Mouse (Mus musculus): ENCODE data around the gene Ogfrl1. TPM values are rescaled to one million over a fixed set of nuclear protein-coding genes. Genes with fewer than 3 reads are reported as not detected.

Ogfrl1 gene
- total and polyA plus RNA-seq, 2 experiments from 2014 or later: 19.6 to 27.5 TPM

- ATAC-seq (peak; percentile 93), DNase-seq (peak; percentile 78)
- Histone ChIP-seq H3K36me3 (ENCODE audit: insufficient read depth) (no peaks in the 10 kb centered on the region), H3K4me1 (ENCODE audit: insufficient read depth) (peaks cover 15% of the 10 kb centered on the region), H3K27ac (ENCODE audit: low read depth, low read length) (peak overlapping the region; percentile 86), H3K27me3 (ENCODE audit: insufficient read depth, low read length) (no peaks in the 10 kb centered on the region), H3K9me3 (ENCODE audit: low read length) (no peaks in the 10 kb centered on the region), H3K4me3 (ENCODE audit: low read depth, low read length) (peak overlapping the region; percentile 78), H3K4me2 (ENCODE audit: low read depth) (peak overlapping the region; percentile 89), H3K9ac (peak overlapping the region; percentile 83)
- WGBS: under 1% methylated on average over 85 of the region's 93 CpGs
- no peak for TF ChIP-seq CTCF (IDR thresholded peaks at IDR 0.05; ENCODE audit: low read depth)
Observed at GRCm38 (mm10) chr1:23382806-23383653, 14.5 kb downstream of the Ogfrl1 start.

DNA sequence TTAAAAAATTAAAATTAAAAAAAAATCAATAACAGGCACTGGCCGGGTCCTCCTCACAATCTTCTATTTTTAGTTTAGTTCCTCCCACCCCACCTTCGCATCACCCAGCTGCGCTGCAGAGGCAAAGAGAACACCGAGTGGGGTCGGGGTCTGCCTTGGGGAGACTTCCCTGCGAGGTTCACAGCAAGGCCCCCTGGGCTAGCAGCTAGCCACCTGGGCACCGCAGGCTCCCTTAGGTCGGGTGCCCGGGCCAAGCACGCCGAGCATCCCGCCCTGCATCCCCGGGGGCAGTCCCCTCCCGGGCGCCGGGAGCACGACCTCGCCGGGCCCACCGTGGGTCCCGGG, 15.1 kb downstream of the Ogfrl1 start:
- WGBS: 1% methylated on average over 21 of the region's 21 CpGs
- ATAC-seq (peak; percentile 21), DNase-seq (no peak)
- no peaks in the 10 kb centered on the region for H3K27me3 ChIP-seq (ENCODE audit: insufficient read depth, low read length)
- H3K9ac ChIP-seq: peak overlapping the region; percentile 83
- H3K4me3 ChIP-seq (ENCODE audit: low read depth, low read length): peak overlapping the region; percentile 78
- H3K9me3 ChIP-seq (ENCODE audit: low read length): no peaks in the 10 kb centered on the region
- no peaks in the 10 kb centered on the region for H3K36me3 ChIP-seq (ENCODE audit: insufficient read depth)
- peak overlapping the region; percentile 89 for H3K4me2 ChIP-seq (ENCODE audit: low read depth)
- H3K27ac ChIP-seq (ENCODE audit: low read depth, low read length): peak overlapping the region; percentile 86
- TF ChIP-seq CTCF (IDR thresholded peaks at IDR 0.05; ENCODE audit: low read depth): no peak
- H3K4me1 ChIP-seq (ENCODE audit: insufficient read depth): peaks cover 15% of the 10 kb centered on the region

- 12% methylated on average over 9 of the region's 9 CpGs for WGBS
- Histone ChIP-seq H3K9ac (peak overlapping the region; percentile 83; the same call in 1 of the 2 replicates), H3K9me3 (ENCODE audit: low read length) (no peaks in the 10 kb centered on the region), H3K27ac (ENCODE audit: low read depth, low read length) (no peak overlapping the region), H3K27me3 (ENCODE audit: insufficient read depth, low read length) (no peaks in the 10 kb centered on the region), H3K4me3 (ENCODE audit: low read depth, low read length) (peak overlapping the region; percentile 78), H3K4me1 (ENCODE audit: insufficient read depth) (peaks cover 15% of the 10 kb centered on the region), H3K4me2 (ENCODE audit: low read depth) (peak overlapping the region; percentile 89), H3K36me3 (ENCODE audit: insufficient read depth) (no peaks in the 10 kb centered on the region)
- DNase-seq (no peak), ATAC-seq (no peak)
- TF ChIP-seq CTCF (IDR thresholded peaks at IDR 0.05; ENCODE audit: low read depth): no peak
Observed at GRCm38 (mm10) chr1:23382037-23382436, 15.5 kb downstream of the Ogfrl1 start.

GRCm38 (mm10) chr1:23379911-23380740, 17.4 kb downstream of the Ogfrl1 start:
- Histone ChIP-seq H3K4me3 (ENCODE audit: low read depth, low read length) (peak overlapping the region; percentile 28), H3K4me2 (ENCODE audit: low read depth) (peak overlapping the region; percentile 49), H3K36me3 (ENCODE audit: insufficient read depth) (peaks cover 8% of the 10 kb centered on the region), H3K27ac (ENCODE audit: low read depth, low read length) (no peak overlapping the region), H3K9me3 (ENCODE audit: low read length) (no peaks in the 10 kb centered on the region), H3K4me1 (ENCODE audit: insufficient read depth) (peaks cover 15% of the 10 kb centered on the region), H3K27me3 (ENCODE audit: insufficient read depth, low read length) (no peaks in the 10 kb centered on the region), H3K9ac (0 out of 2 replicates have a peak overlapping the region, but pooled peaks have one; percentile 10)
- no peak for TF ChIP-seq CTCF (IDR thresholded peaks at IDR 0.05; ENCODE audit: low read depth)
- peak; percentile 38 for ATAC-seq
- DNase-seq: peak; percentile 53
- WGBS: 29% methylated on average over 17 of the region's 17 CpGs

- Histone ChIP-seq H3K36me3 (ENCODE audit: insufficient read depth) (peaks cover 8% of the 10 kb centered on the region), H3K27me3 (ENCODE audit: insufficient read depth, low read length) (no peaks in the 10 kb centered on the region), H3K4me1 (ENCODE audit: insufficient read depth) (peaks cover 15% of the 10 kb centered on the region), H3K4me2 (ENCODE audit: low read depth) (peak overlapping the region; percentile 49), H3K4me3 (ENCODE audit: low read depth, low read length) (peak overlapping the region; percentile 28), H3K27ac (ENCODE audit: low read depth, low read length) (no peak overlapping the region), H3K9ac (no peak overlapping the region), H3K9me3 (ENCODE audit: low read length) (no peaks in the 10 kb centered on the region)
- 18% methylated on average over 6 of the region's 6 CpGs for WGBS
- peak; percentile 43 for DNase-seq
- ATAC-seq: no peak
- TF ChIP-seq CTCF (IDR thresholded peaks at IDR 0.05; ENCODE audit: low read depth): no peak
Observed at GRCm38 (mm10) chr1:23379321-23379720, 18.3 kb downstream of the Ogfrl1 start.

GRCm38 (mm10) chr1:23377572-23377971, 20.0 kb downstream of the Ogfrl1 start:
- no peak overlapping the region for H3K9ac ChIP-seq
- no peak overlapping the region for H3K4me3 ChIP-seq (ENCODE audit: low read depth, low read length)
- peaks cover 15% of the 10 kb centered on the region for H3K4me1 ChIP-seq (ENCODE audit: insufficient read depth)
- no peaks in the 10 kb centered on the region for H3K27me3 ChIP-seq (ENCODE audit: insufficient read depth, low read length)
- no peak overlapping the region for H3K4me2 ChIP-seq (ENCODE audit: low read depth)
- H3K36me3 ChIP-seq (ENCODE audit: insufficient read depth): peaks cover 8% of the 10 kb centered on the region
- no peak for DNase-seq
- no peak for ATAC-seq
- H3K27ac ChIP-seq (ENCODE audit: low read depth, low read length): no peak overlapping the region
- no peak for TF ChIP-seq CTCF (IDR thresholded peaks at IDR 0.05; ENCODE audit: low read depth)
- WGBS: 82% methylated on average over 13 of the region's 13 CpGs
- H3K9me3 ChIP-seq (ENCODE audit: low read length): no peaks in the 10 kb centered on the region

Data from forebrain, postnatal 0 days (tissue).